Mouse (Mus musculus): ENCODE measurements around the gene Cyth1.

The Cyth1 gene

DNA sequence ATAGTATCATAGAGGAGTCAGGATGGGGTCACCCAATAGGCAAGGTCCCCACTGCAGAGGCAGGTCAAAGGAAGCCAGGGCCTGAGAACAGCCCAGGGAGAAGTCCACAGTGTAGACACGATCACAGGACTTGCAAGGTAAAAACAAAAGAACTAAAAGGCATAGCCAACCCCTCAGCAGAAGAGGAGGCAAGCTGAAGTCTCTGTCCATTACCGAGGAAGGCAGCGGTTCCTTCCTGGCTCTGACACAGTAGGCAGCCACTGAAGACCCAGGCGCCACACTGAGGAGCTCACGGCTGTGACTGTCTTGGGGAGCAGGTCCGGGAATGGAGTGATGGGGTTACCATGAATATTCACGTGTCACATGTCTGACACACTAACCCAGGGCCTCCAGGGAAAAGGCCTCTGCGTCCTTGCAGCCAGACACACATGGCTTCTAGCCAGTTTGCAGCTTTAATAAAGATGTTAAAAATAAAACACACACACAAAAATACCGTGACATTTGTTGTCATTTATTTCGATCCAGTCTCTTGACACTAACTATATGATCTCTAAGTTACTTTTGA, 51.5 kb downstream of the Cyth1 start:
- DNase-seq = no peak

DNA sequence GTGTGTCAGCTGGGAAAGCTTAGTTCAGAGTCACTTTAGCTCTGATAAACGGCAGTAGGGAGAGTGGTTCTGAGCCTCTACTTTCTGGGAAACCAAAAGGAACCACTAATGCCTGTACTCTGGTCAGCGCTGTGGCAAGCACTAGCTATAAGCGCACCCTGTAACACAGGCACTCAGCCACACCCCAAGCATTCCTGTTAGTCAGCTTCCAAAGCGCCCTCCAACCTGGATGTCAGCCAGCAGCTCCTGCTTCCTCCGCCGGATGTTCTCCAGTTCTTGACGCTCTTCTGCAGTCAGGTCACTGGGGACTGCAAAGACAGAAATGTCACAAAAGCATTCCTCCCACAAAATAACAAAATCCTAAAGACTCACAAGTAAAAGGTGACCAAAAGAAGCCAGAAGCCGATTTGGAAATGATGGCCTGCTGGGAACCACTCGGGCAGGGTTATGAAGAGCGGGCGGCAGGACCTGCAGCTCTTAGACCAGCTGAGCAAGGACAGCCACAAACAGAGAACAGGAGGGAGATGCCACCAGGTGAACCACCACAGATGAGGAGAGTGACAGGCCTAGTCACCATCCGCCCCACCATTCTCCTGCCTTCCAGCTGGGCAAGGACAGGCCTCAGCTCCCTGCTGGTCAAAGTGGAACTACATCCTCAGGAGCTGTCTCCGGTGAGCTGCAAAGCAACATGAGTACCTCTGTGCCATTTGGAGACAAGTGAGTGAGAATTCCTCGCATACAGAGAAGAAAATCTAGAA, 54.8 kb downstream of the Cyth1 start:
- peak; percentile 76 to 82 for DNase-seq

DNA sequence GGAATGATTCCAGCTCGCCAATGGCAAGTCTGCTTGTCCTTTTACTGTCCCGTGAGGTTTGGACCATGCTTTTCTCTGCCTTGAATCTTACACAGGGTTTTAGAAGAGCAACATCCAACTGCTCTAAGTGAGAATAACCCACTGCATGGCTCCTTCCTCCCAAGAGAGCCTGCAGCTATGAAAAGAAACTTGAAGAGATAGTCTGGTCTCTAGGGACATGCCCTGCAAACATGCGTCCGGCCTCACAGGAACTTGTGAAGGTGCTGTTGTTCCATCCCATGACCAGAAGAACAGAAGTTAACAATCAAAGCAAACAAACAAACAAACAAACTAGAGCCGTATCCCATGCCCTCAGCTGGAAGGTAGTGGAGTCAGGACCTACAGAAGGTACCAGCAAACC, 55.4 kb downstream of the Cyth1 start:
- no peak for DNase-seq

DNA sequence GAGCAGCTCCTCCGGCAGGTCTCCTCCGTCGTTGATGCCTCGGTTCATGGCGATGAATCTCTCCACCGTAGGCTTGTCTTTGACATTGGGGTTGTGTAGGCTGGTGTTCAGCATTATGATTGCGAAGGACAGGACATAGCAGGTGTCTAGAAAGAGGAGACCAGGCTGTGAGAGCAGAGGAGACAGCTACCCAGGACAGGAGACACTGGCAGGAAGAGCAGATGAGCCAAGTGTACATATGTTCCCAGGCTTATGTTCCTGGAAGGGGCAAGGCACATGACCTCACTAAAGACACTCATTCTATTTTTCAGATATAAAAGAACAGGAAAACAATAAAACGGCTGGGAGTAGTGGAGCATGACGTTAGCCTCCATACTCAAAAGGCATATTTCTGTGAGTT, 65.6 kb downstream of the Cyth1 start:
- DNase-seq = no peak

DNA sequence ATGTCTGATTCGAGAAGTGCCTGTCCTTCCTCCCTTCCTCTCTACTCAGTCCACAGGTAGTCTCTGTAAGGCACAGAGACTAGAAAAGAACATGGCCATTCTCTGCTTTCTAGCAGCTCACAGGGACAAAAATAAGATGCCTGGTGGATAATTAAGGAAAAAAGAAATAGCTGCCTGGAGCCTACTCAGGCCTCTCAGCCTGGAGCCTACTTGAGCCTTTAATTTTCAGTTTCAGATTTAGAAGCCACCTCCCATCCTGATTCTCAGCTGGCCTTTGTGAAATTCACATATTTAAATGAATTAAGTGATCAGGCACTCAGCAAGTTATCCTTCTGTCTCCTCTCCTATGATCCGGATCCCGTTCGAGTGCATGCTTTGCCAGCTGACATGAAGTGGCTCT, 66.0 kb downstream of the Cyth1 start:
- DNase-seq = no peak

DNA sequence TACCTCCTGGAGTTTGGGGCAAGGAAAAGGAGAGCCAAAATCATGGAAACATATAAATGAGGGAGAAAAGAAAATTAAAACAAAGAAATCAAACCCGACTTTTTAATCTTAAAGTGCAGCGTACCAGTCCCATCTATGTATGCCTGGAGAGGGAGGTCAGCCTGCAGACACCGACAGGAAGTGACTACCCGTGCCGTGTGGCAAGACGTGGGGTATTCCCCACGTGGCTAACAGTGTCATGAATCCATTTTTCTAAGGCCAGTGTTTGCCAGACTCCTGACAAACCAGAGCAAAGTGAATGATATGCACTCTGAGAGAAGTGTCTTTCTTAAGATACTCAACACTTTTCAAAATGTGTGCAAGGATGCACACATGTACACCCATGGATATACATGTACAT, 68.2 kb downstream of the Cyth1 start:
- no peak for DNase-seq

DNA sequence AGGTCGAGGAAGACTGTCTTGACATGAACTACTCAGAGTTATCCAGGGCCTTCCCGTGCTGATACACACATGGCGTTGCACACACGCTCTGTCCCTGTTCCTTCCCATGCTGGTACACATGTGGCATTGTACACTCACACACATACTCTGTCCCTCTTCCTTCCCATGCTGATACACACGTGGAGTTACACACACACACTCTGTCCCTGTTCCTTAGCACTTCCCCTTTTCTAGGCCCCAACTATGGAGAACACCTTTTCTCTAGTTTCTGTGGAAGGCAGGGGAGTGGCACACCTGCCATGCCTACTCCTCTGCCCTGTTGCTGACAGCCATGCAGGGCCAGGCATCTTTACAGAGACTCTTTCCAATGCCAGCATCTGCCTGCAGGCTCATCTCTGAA, 70.2 kb downstream of the Cyth1 start:
- no peak for DNase-seq

DNA sequence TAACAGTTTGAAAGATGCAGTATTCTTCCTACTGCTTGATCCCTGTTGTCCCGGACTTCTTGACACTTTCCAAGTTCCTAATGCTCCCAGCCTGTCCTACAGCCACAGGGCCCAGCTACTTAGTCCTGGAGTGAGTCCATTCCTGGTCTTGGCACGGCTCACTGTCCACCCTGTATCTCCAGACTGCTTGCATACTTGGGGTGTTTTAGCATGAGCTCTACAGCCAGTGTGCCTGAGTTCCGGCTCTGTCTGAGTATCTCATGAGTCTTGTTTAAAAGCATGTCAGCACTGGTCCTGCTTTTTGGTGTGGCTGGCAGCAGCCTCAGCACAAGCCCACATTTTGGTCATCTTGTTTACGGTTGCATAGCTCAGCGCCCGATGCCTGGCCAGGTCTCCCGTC, 73.6 kb downstream of the Cyth1 start:
- no peak for DNase-seq

DNA sequence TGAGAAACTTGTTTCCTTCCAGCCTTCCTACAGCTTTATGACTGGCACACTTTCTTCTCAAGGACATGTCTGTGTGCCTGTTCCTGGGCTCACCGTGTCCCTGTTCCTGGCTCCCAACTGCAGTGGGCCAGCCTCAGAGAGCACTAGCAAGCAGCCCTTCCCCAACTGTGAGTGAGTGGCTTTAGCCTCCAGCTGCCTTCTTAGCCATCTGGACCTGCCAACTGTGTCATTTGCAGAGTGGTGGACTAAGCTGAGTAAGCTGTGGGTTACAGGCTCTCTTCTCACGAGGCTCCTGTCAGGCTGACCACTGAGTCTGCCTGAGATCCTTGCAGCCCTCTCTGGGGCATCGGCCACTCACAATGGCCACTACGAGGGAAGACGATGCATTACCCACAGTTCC, 75.6 kb downstream of the Cyth1 start:
- DNase-seq = no peak

DNA sequence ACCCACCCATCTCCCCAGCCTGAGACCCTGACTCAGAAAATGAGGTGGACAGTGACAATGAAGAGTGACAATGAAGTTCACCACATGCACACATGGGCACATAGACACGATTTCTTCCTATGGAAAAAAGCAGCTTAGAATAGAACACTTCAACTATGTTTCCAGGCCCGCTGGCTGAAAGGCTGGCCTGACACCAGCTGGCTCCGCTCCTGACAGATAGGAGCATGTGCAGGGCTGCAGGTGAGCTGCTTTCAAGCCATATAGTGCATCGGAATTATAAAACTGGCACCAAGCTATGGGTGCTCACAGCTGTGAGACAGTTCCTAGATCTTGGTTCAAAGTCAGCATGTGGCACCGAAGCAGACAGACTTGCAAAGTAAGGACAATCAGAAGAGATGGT, 78.1 kb downstream of the Cyth1 start:
- peak; percentile 71 to 72 for DNase-seq

DNA sequence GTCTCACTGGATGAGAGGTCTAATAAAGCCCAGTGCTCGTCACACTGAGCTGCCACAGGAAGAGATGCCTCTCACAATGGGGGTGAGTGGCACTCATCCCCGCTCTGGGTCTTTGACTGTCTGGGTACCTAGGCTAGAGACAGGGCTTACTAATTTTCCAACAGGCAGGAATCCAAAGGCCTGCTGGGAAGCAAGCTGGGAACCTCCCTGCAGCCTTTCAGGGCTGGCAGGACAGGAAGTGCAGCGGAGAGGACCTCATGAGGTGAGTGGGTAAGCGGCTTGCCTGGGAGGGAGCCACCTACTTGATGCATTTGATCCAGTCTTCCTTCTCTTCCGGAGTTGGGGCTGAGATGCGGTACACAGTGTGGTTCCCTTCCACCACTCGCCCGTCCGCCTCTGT, 79.7 kb downstream of the Cyth1 start:
- DNase-seq = no peak

DNA sequence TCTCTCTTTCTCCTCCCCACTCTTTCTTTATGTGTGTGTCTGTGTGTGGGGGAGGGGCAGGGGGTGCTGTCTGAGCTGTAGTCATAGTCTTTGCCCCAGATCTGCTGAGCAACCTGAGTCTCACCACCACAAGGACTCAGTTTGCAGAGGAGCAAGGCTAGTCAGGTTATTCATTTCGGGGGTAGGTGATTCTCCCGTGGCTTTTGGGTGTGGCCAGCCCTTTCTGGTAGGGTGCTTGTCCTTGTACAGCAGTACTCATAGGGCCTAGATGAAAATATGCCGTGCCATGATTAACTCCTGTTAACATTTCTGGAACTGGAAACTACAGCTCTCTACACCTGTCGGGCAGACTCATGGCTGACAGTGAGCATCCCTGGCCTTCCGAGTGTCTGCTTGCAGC, 81.8 kb downstream of the Cyth1 start:
- no peak for DNase-seq

DNA sequence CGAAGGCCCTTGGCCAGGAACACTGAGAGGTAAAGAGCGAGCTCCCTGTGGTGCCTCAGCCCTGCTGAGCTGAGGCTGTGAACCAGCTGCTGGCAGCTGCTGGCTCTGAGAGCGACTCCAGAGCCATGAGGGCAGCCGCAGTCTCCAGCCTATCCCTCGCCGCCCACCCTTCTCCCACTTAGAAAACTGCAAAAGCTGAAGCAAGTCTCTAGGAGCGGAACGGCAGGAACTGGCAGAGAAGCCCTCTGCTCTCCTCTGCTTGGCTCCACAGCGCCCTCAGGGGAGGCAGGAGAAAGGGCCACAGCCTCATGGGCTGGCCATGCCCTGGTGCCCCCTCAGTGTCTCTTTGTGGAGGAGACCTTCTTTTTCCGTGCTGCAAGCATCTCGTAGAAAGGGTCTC, 82.7 kb downstream of the Cyth1 start:
- DNase-seq = peak in 1 of 2 experiments; percentile 50

DNA sequence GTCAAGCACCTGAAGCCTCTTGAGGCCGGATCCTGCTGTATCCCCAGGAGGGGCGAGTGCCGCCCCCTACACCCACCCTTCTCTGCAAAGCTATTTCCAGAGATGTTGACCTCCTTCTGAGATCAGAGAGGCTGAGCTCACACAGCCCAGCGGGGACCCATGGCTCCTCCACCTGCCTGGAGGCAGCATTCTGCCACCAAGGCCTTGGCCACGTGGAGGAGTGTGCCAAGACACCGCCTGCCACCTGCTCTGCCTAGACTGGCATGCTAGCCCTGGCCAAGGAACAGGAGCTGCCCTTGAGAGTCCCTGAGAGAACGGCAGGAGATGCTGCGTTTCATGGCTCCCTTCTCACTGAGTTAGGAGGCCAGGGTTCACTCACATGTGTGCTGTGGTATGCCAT, 83.8 kb downstream of the Cyth1 start:
- DNase-seq = peak; percentile 86 to 88

DNA sequence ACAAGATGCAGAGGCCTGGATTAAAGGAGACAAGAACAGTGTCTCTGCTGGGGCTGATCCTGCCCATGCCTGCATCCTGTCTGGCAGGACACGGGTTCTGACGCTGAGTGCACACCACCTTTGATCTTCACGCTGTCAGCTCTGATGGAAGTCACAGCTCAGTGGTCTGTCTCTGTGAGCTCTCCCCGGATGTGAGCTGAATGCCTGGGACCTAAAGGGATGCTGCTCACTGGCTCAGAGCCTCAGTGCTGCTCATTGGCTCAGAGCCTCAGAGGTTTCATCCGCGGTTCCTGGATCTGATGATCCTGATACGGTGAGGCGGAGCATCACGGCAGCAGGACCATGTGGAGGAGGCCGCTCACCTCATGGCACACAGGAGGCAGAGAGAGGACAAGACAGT, 86.1 kb downstream of the Cyth1 start:
- peak; percentile 47 to 51 for DNase-seq

DNA sequence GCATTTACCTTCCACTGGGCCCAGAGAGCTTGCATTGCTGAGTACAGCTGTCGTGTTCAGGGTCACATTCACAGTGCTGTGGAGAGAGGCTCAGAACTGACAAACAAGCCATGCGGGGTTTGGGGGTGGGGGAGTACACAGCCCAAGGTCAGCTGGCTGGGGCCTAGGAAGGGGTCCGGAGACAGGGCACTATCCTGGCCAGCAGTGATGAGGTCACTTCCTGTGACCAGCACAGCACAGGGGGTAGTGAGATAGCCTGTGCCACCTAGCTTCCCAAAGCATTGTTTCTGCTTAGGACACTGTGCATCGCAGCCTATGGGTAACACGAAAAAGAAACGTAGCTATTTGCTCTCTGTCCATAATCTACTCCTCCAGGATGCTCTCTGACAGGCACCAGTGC, 87.2 kb downstream of the Cyth1 start:
- DNase-seq = no peak

DNA sequence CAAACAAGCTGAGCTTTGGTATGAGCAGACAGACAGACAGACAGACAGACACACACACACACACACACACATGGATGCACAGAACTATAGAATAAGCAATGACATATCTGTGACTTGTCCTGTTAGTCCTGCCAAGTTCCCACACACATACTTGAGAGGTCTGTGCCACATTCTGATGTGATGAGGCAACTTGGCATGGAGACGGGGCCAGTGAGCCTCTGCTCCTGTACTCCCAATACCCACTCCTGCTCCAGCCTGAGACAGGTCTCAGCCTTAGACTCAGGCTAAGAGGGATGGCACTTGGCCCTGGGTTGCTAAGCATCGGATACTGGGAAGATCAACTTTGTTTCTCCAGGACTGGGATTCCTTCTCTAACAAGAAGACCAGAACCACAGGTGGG, 87.6 kb downstream of the Cyth1 start:
- no peak for DNase-seq

DNA sequence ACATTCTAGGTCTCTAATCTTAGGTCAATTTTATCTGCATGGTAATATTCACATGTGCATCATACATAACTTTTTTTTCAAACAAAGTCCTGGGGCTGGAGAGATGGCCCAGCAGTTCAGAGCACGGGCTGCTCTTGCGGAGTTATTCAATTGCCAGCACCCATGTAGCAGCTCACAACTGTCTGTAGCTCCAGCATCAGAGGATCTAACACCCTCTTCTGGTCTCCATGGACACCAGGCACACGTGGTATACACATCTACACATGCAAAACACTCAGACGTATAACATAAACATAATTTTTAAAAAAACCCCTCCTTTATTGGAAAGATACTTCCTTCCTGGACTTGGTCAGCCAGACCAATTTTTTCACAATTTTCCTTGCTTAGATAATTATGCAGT, 89.6 kb downstream of the Cyth1 start:
- no peak for DNase-seq

DNA sequence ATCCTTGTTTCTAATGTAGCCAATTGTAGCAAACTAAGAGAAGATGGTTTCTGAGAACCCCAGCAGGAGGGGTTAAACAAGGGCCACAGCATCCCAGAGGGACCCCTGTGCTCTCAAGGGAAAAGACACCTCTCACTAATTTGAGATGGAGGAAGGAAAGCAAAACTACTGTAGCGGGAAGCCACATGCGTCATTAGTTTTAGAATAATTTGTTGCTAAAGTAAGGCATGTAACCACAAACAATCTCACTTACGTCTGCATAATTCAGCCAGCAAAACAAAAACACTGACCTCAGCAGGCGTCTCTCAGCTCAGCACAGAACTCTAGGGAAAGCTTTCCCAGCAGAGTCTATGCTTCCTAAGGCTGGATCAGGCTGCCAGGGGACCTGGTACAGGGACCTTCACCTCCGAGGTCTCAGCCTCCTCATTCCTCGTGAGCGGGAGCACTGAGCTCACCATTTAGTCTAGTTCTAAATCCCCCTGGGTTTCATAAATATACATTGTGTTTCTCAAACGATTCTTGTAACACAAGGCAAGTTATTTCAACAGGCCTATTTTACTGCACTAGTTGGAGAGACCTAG, 91.8 kb downstream of the Cyth1 start:
- no peak for DNase-seq

DNA sequence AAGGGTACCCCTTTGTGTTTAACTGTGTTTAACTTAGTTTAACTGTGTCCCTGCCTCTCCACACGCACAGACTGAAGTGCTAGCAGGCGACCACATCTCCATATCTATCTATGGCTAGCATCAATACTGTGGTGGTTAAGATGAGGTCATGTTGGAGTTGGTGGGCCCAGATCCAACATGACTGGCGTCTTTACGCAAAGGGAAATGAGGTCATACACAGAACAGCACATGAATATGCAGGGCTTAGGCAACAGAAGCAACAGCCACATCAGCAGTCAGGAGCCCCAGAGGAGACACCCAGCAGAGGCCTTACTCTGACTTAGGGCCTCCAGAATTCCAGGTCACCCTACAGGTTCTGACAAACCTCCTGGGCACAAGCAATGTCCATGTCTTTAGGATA, 95.4 kb downstream of the Cyth1 start:
- no peak for DNase-seq

DNA sequence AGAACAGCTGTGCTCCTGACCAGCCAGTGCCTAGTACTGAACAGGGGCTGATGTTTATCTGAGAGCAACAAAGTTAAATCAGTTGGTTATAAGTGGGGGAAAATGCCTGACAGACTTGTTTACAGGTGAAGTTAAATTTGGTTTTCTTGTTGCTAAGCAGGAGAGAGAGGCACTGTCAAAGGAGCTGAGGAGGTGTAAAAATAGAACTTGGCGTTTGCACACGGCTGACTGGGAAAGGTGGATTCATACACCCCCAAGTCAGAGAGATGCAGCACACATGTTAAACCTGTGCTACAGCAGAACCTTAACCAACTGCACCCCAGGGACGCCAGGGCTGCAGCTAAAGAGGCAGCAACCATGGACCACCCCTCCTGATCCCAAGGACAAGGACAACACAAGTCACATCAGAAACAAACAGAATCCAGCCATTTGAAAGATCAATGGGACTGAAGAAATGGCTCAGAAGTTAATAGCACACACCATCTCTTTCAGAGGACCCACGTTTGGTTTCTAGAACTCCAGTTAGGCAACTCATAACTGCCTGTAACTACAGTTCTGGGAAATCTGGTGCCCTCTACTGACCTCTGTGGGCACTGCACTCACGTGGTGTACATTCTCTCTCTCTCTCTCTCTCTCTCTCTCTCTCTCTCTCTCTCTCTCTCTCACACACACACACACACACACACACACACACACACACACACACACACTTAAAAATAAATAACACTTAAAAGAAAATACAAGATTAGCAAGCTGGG, 96.8 kb downstream of the Cyth1 start:
- DNase-seq = no peak

DNA sequence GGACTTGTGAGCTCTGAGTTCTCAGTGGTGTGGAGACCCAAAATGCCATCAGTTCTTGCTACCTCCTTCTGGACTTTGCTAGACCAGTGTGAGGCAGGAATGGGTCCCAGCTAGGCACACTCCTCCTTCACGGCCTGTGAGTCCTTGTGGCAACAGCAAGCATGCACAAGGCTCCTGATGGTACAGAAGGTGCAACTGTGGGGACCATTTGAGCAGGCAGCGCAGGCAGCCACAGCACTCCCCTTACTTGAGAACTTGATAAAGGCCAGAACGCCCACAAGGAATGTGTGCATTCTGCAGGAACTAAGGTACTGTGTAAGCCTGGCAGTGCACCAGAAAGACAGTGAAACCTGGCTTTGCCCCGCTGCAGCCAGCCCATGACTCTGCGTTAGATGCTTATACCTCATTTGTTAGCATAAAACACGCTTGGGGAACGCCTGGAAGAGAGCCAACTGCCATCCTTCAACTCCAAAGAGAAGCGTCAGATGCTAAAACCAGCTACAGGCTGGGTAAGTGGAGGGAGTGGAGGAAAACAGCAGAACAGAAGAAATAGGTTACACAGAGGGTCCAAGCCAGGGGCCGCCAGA, 98.2 kb downstream of the Cyth1 start:
- peak; percentile 53 to 75 for DNase-seq

DNA sequence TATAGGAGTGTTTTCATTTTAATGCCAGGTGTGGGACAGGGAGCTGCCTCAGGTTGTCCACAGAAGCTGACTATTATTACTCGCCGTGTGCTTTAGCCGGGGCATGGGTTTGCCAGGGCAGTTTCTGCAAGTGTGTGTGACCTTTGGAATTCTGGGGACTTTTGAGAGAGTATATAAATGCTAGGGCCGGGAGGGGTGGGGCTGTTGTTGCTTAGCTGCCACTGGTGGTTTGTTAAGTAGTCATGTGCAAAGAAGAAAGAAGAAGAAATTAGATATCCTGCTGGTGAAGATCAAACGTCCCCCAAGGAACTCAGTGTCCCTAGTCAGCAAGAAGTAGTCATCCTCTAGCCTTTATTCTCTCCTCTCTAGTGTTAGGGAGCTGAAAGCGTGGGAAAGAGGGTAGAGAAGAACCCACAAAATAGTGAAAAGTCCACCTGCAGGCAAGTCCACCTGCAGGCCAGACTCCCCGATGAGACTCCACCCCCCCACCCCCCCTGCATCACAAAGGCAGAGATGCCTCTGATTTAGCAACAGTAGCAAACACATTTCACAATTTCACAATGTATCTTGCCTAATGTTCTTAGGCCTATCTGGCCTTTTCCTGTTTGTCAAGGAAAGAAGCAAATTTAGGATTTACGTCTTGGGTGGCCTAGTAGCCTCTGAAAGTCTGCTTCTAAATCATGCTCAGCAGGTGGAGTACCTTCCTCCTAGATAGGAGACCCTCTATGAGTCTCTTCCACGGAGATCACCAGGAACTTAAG, 100.3 kb downstream of the Cyth1 start:
- no peak for DNase-seq
